Mouse (Mus musculus): ENCODE results near the gene Ltbp1. TPM values are rescaled to one million over a fixed set of nuclear protein-coding genes. Genes with fewer than 3 reads are reported as not detected.

Ltbp1 gene
- polyA plus RNA-seq, 1 experiment from 2014 or later = 2.9 TPM

DNA sequence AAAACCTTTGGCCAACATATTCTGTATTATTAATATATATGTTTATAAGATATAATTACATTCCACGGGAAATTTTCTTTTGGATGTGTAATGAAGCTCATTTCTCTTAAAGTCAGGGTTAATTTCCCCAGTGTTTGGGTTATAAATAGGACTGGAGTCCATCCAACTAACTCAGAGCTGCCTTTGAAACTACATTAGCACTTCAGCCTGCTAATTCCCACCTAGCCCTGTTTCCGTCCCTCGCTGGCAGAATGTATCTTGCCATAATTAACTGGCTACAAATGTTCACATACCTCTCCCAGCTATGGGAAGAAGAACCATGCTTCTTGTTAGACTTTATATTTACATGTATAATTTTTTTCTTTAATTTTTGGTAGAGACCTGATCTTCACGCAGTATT is 311.7 kb downstream of the Ltbp1 start:
- no peak for ATAC-seq (ENCODE audit: low read depth)
- Histone ChIP-seq H3K4me1 (replicated peaks) (no peaks in the 10 kb centered on the region), H3K27me3 (no peaks in the 10 kb centered on the region), H3K9me3 (replicated peaks) (no peaks in the 10 kb centered on the region), H3K27ac (no peak overlapping the region), H3K4me2 (no peak overlapping the region), H3K36me3 (no peaks in the 10 kb centered on the region), H3K9ac (no peak overlapping the region), H3K4me3 (replicated peaks) (no peak overlapping the region)
- no peak for DNase-seq
- WGBS (ENCODE audit: insufficient replicate concordance) = 81% methylated on average over 4 of the region's 4 CpGs

DNA sequence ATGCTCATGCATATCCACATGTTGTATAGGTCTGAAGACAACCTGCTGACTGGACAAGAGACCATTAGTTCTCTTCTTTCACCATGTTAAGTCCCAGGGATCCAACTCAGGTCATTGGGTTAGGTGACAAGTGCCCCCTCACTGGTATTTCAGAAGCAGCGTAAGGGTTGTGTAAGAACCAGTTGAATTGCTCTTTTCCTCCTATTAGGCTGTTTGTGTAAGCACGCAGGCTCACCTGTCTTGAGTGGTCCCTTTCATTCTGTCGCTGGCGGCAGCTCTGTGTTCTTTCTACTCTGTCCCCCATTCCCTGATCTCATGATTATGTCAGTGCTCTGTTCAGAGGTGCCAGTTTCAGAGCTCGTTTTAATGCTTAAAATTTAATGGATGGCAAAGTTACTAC is 317.9 kb downstream of the Ltbp1 start:
- Histone ChIP-seq H3K4me1 (replicated peaks) (no peaks in the 10 kb centered on the region), H3K4me2 (no peak overlapping the region), H3K27me3 (no peaks in the 10 kb centered on the region), H3K9ac (no peak overlapping the region), H3K9me3 (replicated peaks) (no peaks in the 10 kb centered on the region), H3K27ac (no peak overlapping the region), H3K36me3 (no peaks in the 10 kb centered on the region), H3K4me3 (replicated peaks) (no peak overlapping the region)
- DNase-seq = no peak
- 79% methylated on average over 5 of the region's 5 CpGs for WGBS (ENCODE audit: insufficient replicate concordance)
- ATAC-seq (ENCODE audit: low read depth) = no peak

DNA sequence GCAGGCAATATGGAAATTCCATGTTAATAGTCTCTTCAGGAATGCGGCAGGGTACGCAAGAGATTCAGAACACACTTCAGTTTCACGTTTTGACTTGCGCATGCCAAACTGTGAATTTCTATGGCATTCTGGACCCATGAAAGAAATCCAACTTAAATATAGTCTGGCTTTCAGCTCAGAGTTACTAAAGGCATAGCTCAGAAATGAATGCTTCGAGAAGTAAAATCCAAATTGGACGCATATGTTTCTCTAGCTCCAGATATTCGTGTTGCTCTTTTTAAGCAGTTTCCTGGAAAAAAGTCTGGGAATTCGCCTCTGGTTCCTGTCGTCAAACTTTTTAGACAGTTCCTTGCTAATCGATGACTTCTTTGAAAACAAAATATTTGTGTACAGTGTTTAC is 318.4 kb downstream of the Ltbp1 start:
- Histone ChIP-seq H3K4me2 (no peak overlapping the region), H3K4me3 (replicated peaks) (no peak overlapping the region), H3K9me3 (replicated peaks) (no peaks in the 10 kb centered on the region), H3K4me1 (replicated peaks) (no peaks in the 10 kb centered on the region), H3K36me3 (no peaks in the 10 kb centered on the region), H3K27ac (no peak overlapping the region), H3K27me3 (no peaks in the 10 kb centered on the region), H3K9ac (no peak overlapping the region)
- 79% methylated on average over 10 of the region's 10 CpGs for WGBS (ENCODE audit: insufficient replicate concordance)
- DNase-seq (no peak), ATAC-seq (ENCODE audit: low read depth) (no peak)

DNA sequence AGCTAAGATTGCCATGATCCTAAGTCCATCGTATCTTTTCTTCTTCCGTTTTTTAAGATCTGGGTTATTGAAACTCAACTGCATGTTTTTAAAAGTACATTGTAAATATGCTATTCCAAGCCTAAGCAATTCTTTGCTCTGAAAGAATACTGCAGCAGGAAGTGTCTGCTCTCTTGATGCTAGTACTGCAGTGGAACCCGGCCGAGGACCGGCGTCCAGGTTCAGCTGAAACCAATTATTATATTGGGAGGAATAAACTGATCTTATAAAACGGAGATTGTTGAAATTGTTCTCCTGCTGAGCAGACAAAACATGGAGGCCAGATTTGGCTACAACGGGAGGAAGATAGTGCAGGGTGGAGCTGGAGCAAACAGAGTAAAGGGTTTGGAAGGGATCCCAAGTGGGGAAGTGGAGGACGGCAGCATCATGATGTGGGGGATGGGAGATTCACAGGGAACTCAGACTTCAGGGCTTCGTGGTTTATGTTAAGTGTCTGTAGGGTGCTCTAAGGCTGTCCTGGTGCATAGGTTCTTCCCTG is 322.8 kb downstream of the Ltbp1 start:
- ATAC-seq (ENCODE audit: low read depth) = no peak

DNA sequence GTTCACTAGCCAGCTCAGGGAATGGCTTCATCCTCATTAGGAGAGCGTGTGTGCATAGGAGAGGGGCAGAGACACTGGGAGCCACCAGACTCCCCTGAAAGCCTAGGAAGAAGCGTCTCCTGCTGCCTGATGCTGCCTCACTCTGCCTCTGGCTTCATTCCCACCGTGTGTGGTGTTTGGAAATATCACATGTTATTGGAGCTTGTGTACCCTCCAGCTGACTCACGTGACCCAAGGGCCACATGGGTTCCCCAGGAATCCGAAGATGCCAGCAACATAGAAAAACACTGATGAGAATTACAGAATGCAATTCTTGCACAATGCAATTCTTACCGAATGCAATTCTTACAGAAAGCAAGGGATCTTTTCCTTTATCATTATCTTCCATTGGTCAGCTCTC is 325.0 kb downstream of the Ltbp1 start:
- Histone ChIP-seq H3K9me3 (replicated peaks) (no peaks in the 10 kb centered on the region), H3K27ac (no peak overlapping the region), H3K4me2 (no peak overlapping the region), H3K9ac (no peak overlapping the region), H3K36me3 (no peaks in the 10 kb centered on the region), H3K4me1 (replicated peaks) (no peaks in the 10 kb centered on the region), H3K4me3 (replicated peaks) (no peak overlapping the region), H3K27me3 (no peaks in the 10 kb centered on the region)
- DNase-seq = no peak
- ATAC-seq (ENCODE audit: low read depth) = no peak
- WGBS (ENCODE audit: insufficient replicate concordance) = 71% methylated on average over 6 of the region's 6 CpGs

More for the DNA sequence above, 322.8 kb downstream of the Ltbp1 start:
- H3K9me3 ChIP-seq (replicated peaks) = no peaks in the 10 kb centered on the region
- no peak overlapping the region for H3K4me3 ChIP-seq (replicated peaks)
- H3K4me1 ChIP-seq (replicated peaks) = no peaks in the 10 kb centered on the region
- H3K27me3 ChIP-seq = no peaks in the 10 kb centered on the region
- no peak overlapping the region for H3K27ac ChIP-seq
- no peaks in the 10 kb centered on the region for H3K36me3 ChIP-seq
- H3K4me2 ChIP-seq = no peak overlapping the region
- DNase-seq = no peak
- 67% methylated on average over 10 of the region's 10 CpGs for WGBS (ENCODE audit: insufficient replicate concordance)
- no peak overlapping the region for H3K9ac ChIP-seq

DNA sequence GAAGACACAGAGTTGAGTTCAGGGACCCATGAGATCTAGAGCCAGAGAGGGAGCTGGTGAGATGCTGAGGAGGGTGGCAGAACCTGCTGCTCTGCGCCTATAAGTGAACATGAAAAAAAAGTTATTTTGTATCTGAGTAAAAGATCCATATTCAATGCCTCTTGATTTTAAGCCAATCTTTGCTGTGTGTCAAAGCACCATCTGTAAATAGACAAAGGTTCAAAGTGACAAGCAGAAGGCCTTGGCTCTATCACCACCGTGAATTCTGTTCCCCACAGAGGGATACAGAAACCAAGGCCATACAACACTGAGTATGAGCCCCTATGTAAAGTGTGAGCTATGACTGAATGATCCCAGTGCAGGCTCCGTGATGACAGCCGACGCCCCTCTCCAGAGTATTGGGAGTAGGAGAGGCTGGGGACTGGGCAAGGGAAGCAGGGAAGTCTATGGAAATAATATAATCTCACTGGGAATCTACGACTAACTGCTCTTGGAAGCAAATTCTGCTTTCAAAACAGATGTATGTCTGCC is 326.1 kb downstream of the Ltbp1 start:
- Histone ChIP-seq H3K36me3 (no peaks in the 10 kb centered on the region), H3K4me1 (replicated peaks) (no peaks in the 10 kb centered on the region), H3K4me2 (no peak overlapping the region), H3K27ac (no peak overlapping the region), H3K9me3 (replicated peaks) (no peaks in the 10 kb centered on the region), H3K4me3 (replicated peaks) (no peak overlapping the region), H3K9ac (no peak overlapping the region), H3K27me3 (no peaks in the 10 kb centered on the region)
- WGBS (ENCODE audit: insufficient replicate concordance) = 75% methylated on average over 6 of the region's 6 CpGs
- no peak for DNase-seq
- no peak for ATAC-seq (ENCODE audit: low read depth)

DNA sequence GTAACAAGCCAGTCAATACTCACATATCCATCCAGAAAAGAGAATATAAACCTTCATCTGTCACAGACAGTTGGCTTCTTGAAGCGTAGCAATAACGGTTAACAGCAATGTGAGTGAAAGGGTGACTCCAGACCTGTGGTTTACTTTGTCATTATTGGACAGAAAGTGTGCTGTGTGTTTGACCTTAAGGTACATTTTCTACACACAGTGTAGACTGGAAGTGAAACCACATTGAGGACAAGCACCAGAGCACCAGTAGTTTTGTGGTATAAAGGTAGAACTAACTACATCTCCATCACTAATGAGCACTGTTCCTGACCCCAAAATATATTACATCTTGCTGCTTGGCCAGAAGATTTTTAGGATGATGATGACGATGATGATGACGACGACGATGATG is 326.9 kb downstream of the Ltbp1 start:
- H3K4me3 ChIP-seq (replicated peaks) = no peak overlapping the region
- H3K4me2 ChIP-seq = no peak overlapping the region
- ATAC-seq (ENCODE audit: low read depth) (no peak), DNase-seq (no peak)
- no peaks in the 10 kb centered on the region for H3K4me1 ChIP-seq (replicated peaks)
- no peaks in the 10 kb centered on the region for H3K9me3 ChIP-seq (replicated peaks)
- 82% methylated on average over 6 of the region's 6 CpGs for WGBS (ENCODE audit: insufficient replicate concordance)
- no peak overlapping the region for H3K27ac ChIP-seq
- no peaks in the 10 kb centered on the region for H3K36me3 ChIP-seq
- no peaks in the 10 kb centered on the region for H3K27me3 ChIP-seq
- no peak overlapping the region for H3K9ac ChIP-seq

DNA sequence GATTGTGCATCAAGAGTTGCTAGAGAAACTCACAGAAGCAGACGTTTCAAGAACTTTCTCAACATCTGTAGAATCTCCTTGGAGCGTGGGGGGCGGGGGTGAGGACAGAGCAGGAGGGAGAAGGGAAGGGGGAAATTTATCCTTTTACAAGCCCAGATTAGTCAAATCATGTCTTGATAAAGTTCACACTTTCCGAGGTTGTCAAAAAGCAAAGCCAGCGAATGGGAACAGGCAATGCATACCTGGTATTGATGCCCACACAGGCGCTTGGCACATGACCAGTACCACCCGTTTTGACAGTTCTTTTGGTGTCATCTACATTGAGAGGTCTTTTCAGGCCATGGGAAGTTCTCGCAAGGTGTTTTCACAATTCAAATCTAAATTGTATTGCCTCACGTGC is 327.6 kb downstream of the Ltbp1 start:
- Histone ChIP-seq H3K4me3 (replicated peaks) (no peak overlapping the region), H3K4me2 (no peak overlapping the region), H3K9me3 (replicated peaks) (no peaks in the 10 kb centered on the region), H3K27me3 (no peaks in the 10 kb centered on the region), H3K4me1 (replicated peaks) (no peaks in the 10 kb centered on the region), H3K36me3 (no peaks in the 10 kb centered on the region), H3K27ac (no peak overlapping the region), H3K9ac (no peak overlapping the region)
- ATAC-seq (ENCODE audit: low read depth) (no peak), DNase-seq (no peak)
- 80% methylated on average over 9 of the region's 9 CpGs for WGBS (ENCODE audit: insufficient replicate concordance)

DNA sequence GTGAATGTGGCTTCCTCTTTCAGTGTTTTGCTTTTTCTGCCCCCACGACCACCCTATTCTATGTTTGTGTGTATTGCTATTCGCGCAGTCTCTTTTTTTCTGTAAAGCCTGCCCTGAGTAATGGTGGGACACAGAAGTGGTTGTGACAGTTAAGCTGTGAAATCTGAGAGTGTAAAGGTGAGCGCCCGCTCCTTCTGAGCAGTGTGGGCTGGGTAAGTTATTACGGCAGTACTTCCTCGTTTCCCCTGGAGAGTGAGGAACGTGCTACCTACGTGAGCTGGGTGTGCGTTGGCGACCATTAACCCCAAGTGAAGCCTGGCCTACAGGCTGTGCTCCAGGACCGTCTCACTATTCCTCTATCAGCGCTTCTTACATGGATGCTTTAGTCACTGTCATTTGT is 328.4 kb downstream of the Ltbp1 start:
- 69% methylated on average over 13 of the region's 13 CpGs for WGBS (ENCODE audit: insufficient replicate concordance)
- DNase-seq = no peak
- no peak overlapping the region for H3K4me3 ChIP-seq (replicated peaks)

DNA sequence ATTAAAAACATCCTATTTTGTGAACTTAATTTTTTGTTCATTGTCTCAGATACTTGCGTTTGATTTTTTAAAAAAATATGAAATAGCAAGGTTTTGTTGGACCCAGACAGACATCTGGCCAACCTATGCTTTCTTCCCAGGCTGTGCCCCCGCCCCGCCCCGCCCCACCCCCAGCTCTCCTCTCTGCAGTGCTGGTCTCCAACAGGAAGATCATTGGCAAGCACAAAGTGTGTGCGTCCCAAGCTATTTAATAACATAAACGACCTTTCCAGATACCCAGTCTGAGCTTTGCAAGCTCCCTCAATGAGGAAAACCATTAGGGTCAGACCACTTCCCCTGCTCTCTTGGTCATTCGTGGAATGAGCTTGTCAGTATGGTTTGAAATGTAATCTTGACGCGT is 330.3 kb downstream of the Ltbp1 start:
- no peak for ATAC-seq (ENCODE audit: low read depth)
- Histone ChIP-seq H3K27me3 (no peaks in the 10 kb centered on the region), H3K9ac (no peak overlapping the region), H3K36me3 (no peaks in the 10 kb centered on the region), H3K4me2 (no peak overlapping the region), H3K4me1 (replicated peaks) (no peaks in the 10 kb centered on the region), H3K4me3 (replicated peaks) (no peak overlapping the region), H3K27ac (no peak overlapping the region), H3K9me3 (replicated peaks) (no peaks in the 10 kb centered on the region)
- WGBS (ENCODE audit: insufficient replicate concordance) = 64% methylated on average over 9 of the region's 9 CpGs
- DNase-seq = no peak

More for the DNA sequence above, 328.4 kb downstream of the Ltbp1 start:
- Histone ChIP-seq H3K36me3 (no peaks in the 10 kb centered on the region), H3K27ac (no peak overlapping the region), H3K4me2 (no peak overlapping the region), H3K9me3 (replicated peaks) (no peaks in the 10 kb centered on the region), H3K27me3 (no peaks in the 10 kb centered on the region), H3K4me1 (replicated peaks) (no peaks in the 10 kb centered on the region), H3K9ac (no peak overlapping the region)
- ATAC-seq (ENCODE audit: low read depth) = no peak

DNA sequence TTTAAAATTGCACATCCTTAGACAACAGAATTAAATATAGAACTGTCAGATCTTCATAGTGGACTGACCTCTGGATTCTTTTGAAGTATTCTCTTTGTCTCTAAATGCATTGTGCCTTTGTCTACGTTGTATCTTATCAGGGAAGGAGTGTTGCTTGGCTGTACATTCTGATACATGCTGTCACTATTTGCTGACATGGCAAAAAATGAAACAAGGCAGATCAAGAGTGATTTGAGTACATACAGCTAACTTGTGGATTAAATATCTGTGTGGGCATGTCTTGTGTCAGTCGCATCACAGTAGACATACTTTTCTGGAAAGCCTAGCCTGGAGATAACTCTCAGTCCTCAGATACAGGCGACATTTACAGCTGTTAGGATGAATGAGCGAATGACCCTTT is 335.9 kb downstream of the Ltbp1 start:
- Histone ChIP-seq H3K36me3 (no peaks in the 10 kb centered on the region), H3K4me1 (replicated peaks) (no peaks in the 10 kb centered on the region), H3K4me2 (no peak overlapping the region), H3K9me3 (replicated peaks) (no peaks in the 10 kb centered on the region), H3K27me3 (no peaks in the 10 kb centered on the region), H3K4me3 (replicated peaks) (no peak overlapping the region), H3K9ac (no peak overlapping the region), H3K27ac (no peak overlapping the region)
- 69% methylated on average over 4 of the region's 4 CpGs for WGBS (ENCODE audit: insufficient replicate concordance)
- no peak for DNase-seq
- no peak for ATAC-seq (ENCODE audit: low read depth)

DNA sequence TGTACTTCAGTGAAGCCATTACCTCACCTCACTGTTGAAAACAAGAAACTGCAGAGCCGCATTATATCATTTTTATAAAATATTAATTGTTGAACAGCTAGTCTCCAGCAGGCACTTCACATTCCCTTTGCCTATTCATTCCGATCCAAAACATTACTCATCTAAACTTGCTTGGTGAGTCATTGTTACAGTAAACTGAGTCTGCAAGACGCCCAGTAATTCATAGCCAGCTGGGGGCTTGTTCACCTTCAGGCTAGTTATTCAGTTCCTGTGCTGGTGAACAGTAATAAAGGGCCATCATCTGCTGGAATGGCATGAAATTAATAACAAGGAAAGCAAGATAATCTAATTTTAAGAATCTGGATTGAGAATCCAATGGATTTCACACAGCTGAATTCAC is 339.7 kb downstream of the Ltbp1 start:
- Histone ChIP-seq H3K27ac (no peak overlapping the region), H3K4me1 (replicated peaks) (no peaks in the 10 kb centered on the region), H3K27me3 (no peaks in the 10 kb centered on the region), H3K9me3 (replicated peaks) (0 out of 2 replicates have a peak, but pooled peaks cover 5% of the 10 kb centered on the region), H3K4me3 (replicated peaks) (no peak overlapping the region), H3K36me3 (no peaks in the 10 kb centered on the region), H3K9ac (no peak overlapping the region), H3K4me2 (no peak overlapping the region)
- WGBS (ENCODE audit: insufficient replicate concordance) = 65% methylated on average over 3 of the region's 3 CpGs
- ATAC-seq (ENCODE audit: low read depth) (no peak), DNase-seq (no peak)

All from liver, embryonic 13.5 days (tissue).